Mouse (Mus musculus): ENCODE measurements around the gene Pcdh15.

- TF ChIP-seq CTCF (IDR thresholded peaks at IDR 0.05 in 2 of 3, conservative IDR thresholded peaks at IDR 0.05 in 1 of 3; ENCODE audit: control insufficient read depth in 1 of 3, insufficient read depth in 1 of 3, low read depth in 2 of 3, low read length in 3 of 3, poor library complexity in 1 of 3, severe bottlenecking in 1 of 3) (no peak), POLR2A (IDR thresholded peaks at IDR 0.05; ENCODE audit: control insufficient read depth in 1 of 2, insufficient read depth in 1 of 2, low read depth in 1 of 2, low read length in 2 of 2, poor library complexity in 1 of 2) (no peak), EP300 (IDR thresholded peaks at IDR 0.05; ENCODE audit: low read depth in 1 of 2, low read length in 2 of 2) (no peak), GABPA (IDR thresholded peaks at IDR 0.05; ENCODE audit: low read depth, low read length) (no peak), POLR2AphosphoS5 (IDR thresholded peaks at IDR 0.05; ENCODE audit: borderline replicate concordance, low read depth, low read length) (no peak), JUND (IDR thresholded peaks at IDR 0.05; ENCODE audit: low read depth, low read length) (no peak), ZNF384 (IDR thresholded peaks at IDR 0.05; ENCODE audit: low read depth, low read length) (no peak)
Measured at GRCm38 (mm10) chr10:73147543-73147942, 48.4 kb downstream of the Pcdh15 start.

Data from MEL (cell line).